Mouse (Mus musculus) brain, embryonic 14.5 days (tissue): Measurements from ENCODE around the gene Arhgef1.

Source experiments
- CTCF ChIP-seq: fragments of 200-500 bp; IDR thresholded peaks from 2 replicates; pipeline ENCODE4 v1.5.1; 2012; ENCODE audit warnings: inconsistent platforms, mild to moderate bottlenecking, moderate library complexity, borderline replicate concordance; ENCODE audit not compliant: insufficient read depth, insufficient read length; ENCODE audit errors: extremely low read depth
- POLR2A ChIP-seq: fragments of 200-500 bp; IDR thresholded peaks from 2 replicates; pipeline ENCODE4 v1.6.1; 2012; ENCODE audit warnings: mild to moderate bottlenecking, inconsistent platforms, borderline replicate concordance; ENCODE audit not compliant: poor library complexity, insufficient read depth, insufficient read length, severe bottlenecking; ENCODE audit errors: extremely low read depth

GRCm38 (mm10) chr7:24869532-24870165, 33.1 kb upstream of the Arhgef1 start, which contains the start of the genes Lypd4 and Dmrtc2:
- no peak for TF ChIP-seq CTCF
- no peak for TF ChIP-seq POLR2A
